Mouse (Mus musculus) stomach, embryonic 15.5 days (tissue): Measurements from ENCODE around the gene Nxn. TPM values are rescaled to one million over a fixed set of nuclear protein-coding genes. Genes with fewer than 3 reads are reported as not detected.

Experiments
- ATAC-seq: fragments of 200-750 bp; cut with Nextera tagmentation; 2 replicates; pipeline ENCODE4 v1.8.0; 2017; ENCODE audit warnings: low read depth, moderate number of reproducible peaks, moderate TSS enrichment; ENCODE audit not compliant: insufficient read depth, low FRiP score
- H3K27ac ChIP-seq: fragments of 300-500 bp; sonication (generic); 2 replicates; pipeline ENCODE4 v1.5.1; 2015; ENCODE audit warnings: mild to moderate bottlenecking, inconsistent platforms
- H3K27me3 ChIP-seq: fragments of 300-500 bp; sonication (generic); replicated peaks from 2 replicates; pipeline ENCODE4 v1.6.1; 2015; ENCODE audit warnings: inconsistent platforms
- H3K36me3 ChIP-seq: fragments of 300-500 bp; sonication (generic); 2 replicates; pipeline ENCODE4 v1.6.1; 2015; ENCODE audit warnings: inconsistent platforms
- H3K4me1 ChIP-seq: fragments of 300-500 bp; sonication (generic); 2 replicates; pipeline ENCODE4 v1.6.1; 2015; ENCODE audit warnings: inconsistent platforms
- H3K4me2 ChIP-seq: fragments of 300-500 bp; sonication (generic); 2 replicates; pipeline ENCODE4 v1.6.1; 2015; ENCODE audit warnings: mild to moderate bottlenecking, inconsistent platforms
- H3K4me3 ChIP-seq: fragments of 300-500 bp; sonication (generic); replicated peaks from 2 replicates; pipeline ENCODE4 v1.5.1; 2015; ENCODE audit warnings: inconsistent platforms
- H3K9ac ChIP-seq: fragments of 300-500 bp; sonication (generic); 2 replicates; pipeline ENCODE4 v1.6.1; 2015; ENCODE audit warnings: inconsistent platforms
- H3K9me3 ChIP-seq: fragments of 300-500 bp; sonication (generic); 2 replicates; pipeline ENCODE4 v1.6.1; 2016; ENCODE audit warnings: inconsistent platforms
- WGBS: fragments of 180-500 bp; shearing (Covaris S2); methylation state at CpG from one replicate; pipeline ENCODE4 v1.1.7; 2015; 5-methylcytosine and 5-hydroxymethylcytosine counted together
- polyA plus RNA-seq: library from polyadenylated mRNA; unstranded; fragments of >200 nt; fragmentation: Nextera tagmentation; extraction: Ambion mirVana; gene quantifications from 2 replicates; pipeline ENCODE4 v1.2.1, GENCODE M21; 2015

Nxn gene
- polyA plus RNA-seq: 35.1 and 37.9 TPM in 2 replicates

DNA sequence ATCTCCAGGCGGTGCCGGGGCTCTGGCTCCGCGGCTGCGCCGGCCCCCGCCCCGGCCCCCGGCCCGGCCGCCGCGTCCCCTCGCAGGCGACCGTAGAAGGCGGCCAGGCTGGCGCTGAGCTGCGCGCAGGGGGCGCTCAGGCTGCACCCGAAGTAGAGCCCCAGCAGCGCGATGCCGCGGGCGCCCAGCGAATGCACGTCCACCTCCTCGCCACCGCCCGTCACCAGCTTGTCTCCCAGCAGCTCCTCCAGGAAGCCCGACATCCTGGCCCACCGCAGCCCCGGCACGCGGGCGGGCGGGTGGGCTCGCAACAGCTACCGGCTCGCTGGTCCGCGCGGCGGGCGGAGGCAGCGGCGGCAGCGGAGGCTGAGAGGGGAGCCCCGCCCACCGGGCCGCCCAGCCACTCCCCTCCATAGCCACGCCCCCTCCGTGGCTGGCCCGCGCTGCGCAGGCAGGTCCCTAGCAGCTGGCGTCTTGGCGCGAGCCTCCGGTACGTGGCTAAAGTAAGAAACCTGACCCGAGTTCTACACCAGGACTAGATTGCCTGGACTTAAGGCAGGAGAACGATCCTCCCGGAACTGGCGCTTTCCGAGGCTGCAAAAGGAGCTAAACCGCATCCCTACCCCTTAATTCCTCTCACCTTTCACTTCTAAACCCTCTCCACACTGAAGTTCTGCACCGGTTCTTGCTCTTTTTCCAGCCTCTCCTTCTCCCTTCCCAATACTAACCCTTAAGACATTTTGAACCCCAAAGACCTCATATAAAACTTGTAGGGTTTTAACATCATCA is at the start of gene Nxn:
Nxn (minus strand) TSS at position 343 of the 789 bp plus-strand sequence.
- H3K9me3 ChIP-seq: no peaks in the 10 kb centered on the region
- H3K4me3 ChIP-seq: peak within 1 kb of the TSS; percentile 87
- ATAC-seq: peak; percentile 92
- H3K36me3 ChIP-seq: no peaks in the 10 kb centered on the region
- peak within 1 kb of the TSS; percentile 90 for H3K27ac ChIP-seq
- H3K4me1 ChIP-seq: peaks cover 4% of the 10 kb centered on the region; the same call in 1 of the 2 replicates
- H3K27me3 ChIP-seq: no peaks in the 10 kb centered on the region
- peak within 1 kb of the TSS; percentile 83 for H3K4me2 ChIP-seq
- H3K9ac ChIP-seq: peak within 1 kb of the TSS; percentile 74
- WGBS: under 1% methylated on average over 67 of the region's 70 CpGs

DNA sequence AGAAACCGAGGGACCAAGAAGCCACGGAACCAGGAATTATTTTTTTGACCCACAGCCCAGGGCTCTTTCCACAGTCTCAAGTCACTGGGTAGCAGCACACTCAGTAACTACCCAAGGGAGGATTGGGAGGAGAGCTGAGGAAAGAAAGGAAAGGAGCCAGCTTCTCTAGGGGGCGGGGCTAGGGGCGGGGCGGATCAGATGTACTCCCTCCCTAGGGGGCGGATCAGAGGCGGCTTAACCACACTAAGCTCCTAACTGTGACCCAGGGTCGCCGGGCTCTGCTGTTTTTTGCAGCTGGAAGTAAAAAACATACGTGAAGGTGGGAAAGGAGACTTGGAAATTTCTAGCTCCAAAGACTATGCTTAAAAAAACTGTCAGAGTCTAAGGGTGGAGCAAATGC is 47.3 kb upstream of the Nxn start:
- H3K9ac ChIP-seq: no peak overlapping the region
- H3K27ac ChIP-seq: no peak overlapping the region
- 0 out of 2 replicates have a peak, but pooled peaks cover 8% of the 10 kb centered on the region for H3K36me3 ChIP-seq
- ATAC-seq: no peak
- WGBS: 5% methylated on average over 10 of the region's 10 CpGs
- peaks cover 17% of the 10 kb centered on the region for H3K4me1 ChIP-seq
- no peaks in the 10 kb centered on the region for H3K27me3 ChIP-seq
- no peaks in the 10 kb centered on the region for H3K9me3 ChIP-seq
- H3K4me3 ChIP-seq: no peak overlapping the region
- peak overlapping the region; percentile 16; the same call in 1 of the 2 replicates for H3K4me2 ChIP-seq

DNA sequence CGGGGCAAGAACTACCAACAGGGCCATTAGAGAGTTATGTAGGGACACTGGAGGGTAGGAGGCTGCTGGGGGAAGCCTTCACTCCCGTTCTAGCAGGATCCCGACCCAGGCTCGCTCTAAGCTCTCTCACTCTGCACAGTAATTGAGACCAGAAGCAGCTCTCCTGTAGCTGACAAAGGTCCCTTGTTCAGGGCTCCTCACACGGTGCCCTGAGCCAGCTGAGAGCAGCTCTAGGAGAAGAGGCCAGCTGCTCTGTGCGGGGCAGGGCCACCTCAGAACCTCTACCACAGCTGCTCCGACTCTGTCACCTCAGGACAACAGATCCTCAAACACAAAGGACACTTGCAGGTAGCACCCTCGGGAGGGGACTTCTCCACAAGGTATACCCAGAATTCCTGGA is 46.5 kb upstream of the Nxn start:
- Histone ChIP-seq H3K27me3 (no peaks in the 10 kb centered on the region), H3K27ac (no peak overlapping the region), H3K4me3 (no peak overlapping the region), H3K9ac (no peak overlapping the region), H3K9me3 (no peaks in the 10 kb centered on the region), H3K36me3 (0 out of 2 replicates have a peak, but pooled peaks cover 6% of the 10 kb centered on the region), H3K4me1 (peaks cover 17% of the 10 kb centered on the region), H3K4me2 (no peak overlapping the region)
- WGBS: 56% methylated on average over 8 of the region's 8 CpGs
- ATAC-seq: no peak

DNA sequence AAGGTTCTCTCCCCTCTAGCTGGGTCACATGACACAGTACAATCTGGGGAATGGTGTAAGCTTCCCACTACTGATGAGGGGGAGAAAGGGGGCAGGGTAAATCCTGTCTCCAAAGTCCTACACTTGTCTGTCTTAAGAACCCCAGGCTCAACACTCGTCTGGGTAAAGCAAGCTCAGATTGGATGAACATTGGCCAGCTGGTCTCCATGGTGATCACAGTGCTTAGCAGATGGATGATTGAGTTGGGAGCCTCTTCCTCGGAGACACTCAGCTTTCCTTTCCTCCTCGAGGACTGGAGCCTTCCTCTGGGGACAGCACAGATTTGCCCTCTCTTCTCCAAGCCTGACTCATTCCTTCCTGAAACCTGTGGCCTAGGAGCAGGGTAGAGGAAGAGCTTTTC is 40.7 kb upstream of the Nxn start:
- H3K9me3 ChIP-seq: no peaks in the 10 kb centered on the region
- H3K4me1 ChIP-seq: peaks cover 27% of the 10 kb centered on the region
- H3K27me3 ChIP-seq: no peaks in the 10 kb centered on the region
- 28% methylated on average over 3 of the region's 3 CpGs for WGBS
- no peak for ATAC-seq
- no peak overlapping the region for H3K9ac ChIP-seq
- H3K4me3 ChIP-seq: no peak overlapping the region
- 0 out of 2 replicates have a peak, but pooled peaks cover 3% of the 10 kb centered on the region for H3K36me3 ChIP-seq
- no peak overlapping the region for H3K4me2 ChIP-seq
- H3K27ac ChIP-seq: 0 out of 2 replicates have a peak overlapping the region, but pooled peaks have one; percentile 33

DNA sequence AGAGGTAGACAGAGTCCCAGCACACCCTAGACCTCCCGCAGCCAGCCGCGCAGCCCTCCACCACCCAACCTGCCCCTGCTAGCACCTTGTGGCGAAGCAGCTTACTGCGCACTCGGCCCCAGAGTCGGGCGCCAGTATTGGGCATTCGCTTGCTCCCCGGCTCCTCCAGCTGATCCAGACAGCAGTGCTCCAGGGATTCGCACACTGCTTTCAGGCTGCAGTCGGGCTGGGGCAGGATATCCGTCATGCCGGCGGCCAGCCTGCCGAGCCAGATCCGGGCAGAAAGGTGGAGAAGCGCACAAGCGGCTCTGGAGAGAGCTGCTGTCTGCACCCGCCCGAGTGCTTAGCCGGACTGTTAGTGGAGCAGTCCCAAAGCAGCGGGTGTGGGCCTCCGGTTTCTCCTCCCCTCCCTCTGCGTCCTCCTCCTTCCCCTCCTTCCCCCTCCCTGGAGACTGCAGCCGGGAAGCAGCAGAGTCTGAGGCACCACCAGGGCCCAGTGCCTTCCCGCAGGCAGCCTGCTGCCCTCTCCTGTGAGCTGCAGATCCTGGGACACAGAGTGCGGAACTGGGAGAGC is 38.0 kb upstream of the Nxn start:
- Histone ChIP-seq H3K36me3 (no peaks in the 10 kb centered on the region), H3K4me2 (peak overlapping the region; percentile 71), H3K27ac (peak overlapping the region; percentile 86), H3K4me1 (peaks cover 30% of the 10 kb centered on the region), H3K27me3 (no peaks in the 10 kb centered on the region), H3K9ac (no peak overlapping the region), H3K9me3 (no peaks in the 10 kb centered on the region), H3K4me3 (peak overlapping the region; percentile 44)
- ATAC-seq: peak; percentile 79
- 12% methylated on average over 28 of the region's 28 CpGs for WGBS

DNA sequence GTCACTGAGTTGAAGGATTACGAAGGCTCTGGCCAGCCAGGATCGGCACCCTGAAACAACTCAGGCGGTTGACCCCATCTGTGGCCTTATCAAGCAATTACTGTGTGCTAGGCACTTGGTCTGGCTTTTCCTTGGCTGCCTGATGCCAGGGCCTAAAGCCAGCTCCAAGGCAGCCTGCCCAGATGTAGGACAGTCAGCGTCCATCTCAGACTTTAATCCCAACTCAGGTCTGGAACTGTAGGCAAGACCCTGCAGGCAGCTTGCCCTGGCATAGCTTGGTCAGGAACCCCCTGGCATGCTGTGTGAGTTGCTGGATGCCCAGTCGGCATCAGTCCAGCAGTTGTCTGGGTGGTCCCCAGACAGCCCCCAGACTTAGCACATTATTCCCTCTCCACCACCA is 37.1 kb upstream of the Nxn start:
- peaks cover 30% of the 10 kb centered on the region for H3K4me1 ChIP-seq
- H3K4me2 ChIP-seq: peak overlapping the region; percentile 71
- no peak for ATAC-seq
- WGBS: 78% methylated on average over 5 of the region's 5 CpGs
- no peaks in the 10 kb centered on the region for H3K27me3 ChIP-seq
- no peak overlapping the region for H3K9ac ChIP-seq
- no peaks in the 10 kb centered on the region for H3K36me3 ChIP-seq
- no peaks in the 10 kb centered on the region for H3K9me3 ChIP-seq
- H3K4me3 ChIP-seq: peak overlapping the region; percentile 44
- no peak overlapping the region for H3K27ac ChIP-seq

DNA sequence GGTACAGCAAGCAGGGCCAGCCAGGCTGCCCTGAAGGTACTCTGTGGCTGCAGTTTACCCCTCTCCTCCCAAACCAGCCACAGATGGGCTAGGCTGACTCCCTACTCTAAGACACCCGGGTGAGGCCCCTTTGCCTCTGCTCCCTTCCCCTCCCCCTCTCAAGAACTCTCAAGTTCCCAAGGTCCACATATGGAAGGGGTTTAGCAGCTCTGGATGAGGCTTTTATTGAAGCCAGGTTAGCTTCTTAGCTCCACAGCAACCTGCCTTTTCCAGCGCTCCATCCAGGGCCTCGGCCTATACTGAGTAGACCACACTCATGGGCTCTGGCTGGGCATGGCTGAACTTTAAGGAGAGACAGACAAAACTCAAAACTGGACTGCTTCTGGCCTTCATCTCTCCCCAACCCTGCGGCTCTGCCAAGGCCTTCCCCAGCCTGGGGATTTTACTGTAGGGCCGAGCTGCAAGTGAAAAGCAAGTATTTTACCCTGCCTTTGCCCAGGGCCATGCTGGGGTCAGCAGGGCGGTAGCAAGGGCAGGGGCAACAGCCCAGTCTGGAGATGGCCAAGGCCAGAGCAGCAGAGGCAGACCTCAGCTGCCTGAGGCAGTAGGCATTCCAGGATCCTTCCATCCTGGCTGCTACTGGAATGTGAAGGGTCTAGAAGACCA is 31.2 kb upstream of the Nxn start:
- Histone ChIP-seq H3K4me2 (no peak overlapping the region), H3K4me1 (peaks cover 26% of the 10 kb centered on the region; the same call in 1 of the 2 replicates), H3K4me3 (no peak overlapping the region), H3K9ac (no peak overlapping the region), H3K9me3 (no peaks in the 10 kb centered on the region), H3K36me3 (0 out of 2 replicates have a peak, but pooled peaks cover 4% of the 10 kb centered on the region), H3K27me3 (no peaks in the 10 kb centered on the region), H3K27ac (no peak overlapping the region; the same call in 1 of the 2 replicates)
- no peak for ATAC-seq
- WGBS: 63% methylated on average over 6 of the region's 6 CpGs

DNA sequence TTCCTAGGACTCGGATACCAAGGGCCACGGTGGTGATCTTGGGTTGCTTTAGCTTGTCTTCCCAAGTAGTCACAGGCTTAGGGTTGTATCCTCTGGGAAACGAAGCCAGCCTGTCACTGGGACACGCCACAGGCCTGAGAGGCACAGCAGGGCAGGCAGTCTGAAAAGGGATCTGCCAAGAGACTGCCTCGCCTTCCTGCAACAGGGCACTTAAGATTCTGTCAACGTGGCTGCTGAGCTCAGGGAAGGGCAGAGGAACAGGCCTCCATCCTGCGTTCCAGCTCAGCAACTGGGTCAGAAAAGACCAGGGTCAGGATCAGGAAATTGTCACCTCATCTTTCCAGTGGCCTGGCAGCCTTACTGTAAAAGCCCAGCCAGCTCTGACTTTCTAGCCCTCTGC is 30.6 kb upstream of the Nxn start:
- Histone ChIP-seq H3K27ac (no peak overlapping the region), H3K36me3 (peaks cover 9% of the 10 kb centered on the region; the same call in 1 of the 2 replicates), H3K9me3 (no peaks in the 10 kb centered on the region), H3K4me3 (no peak overlapping the region), H3K4me2 (no peak overlapping the region), H3K27me3 (no peaks in the 10 kb centered on the region), H3K4me1 (peaks cover 26% of the 10 kb centered on the region; the same call in 1 of the 2 replicates), H3K9ac (no peak overlapping the region)
- WGBS: 55% methylated on average over 7 of the region's 7 CpGs
- ATAC-seq: no peak

DNA sequence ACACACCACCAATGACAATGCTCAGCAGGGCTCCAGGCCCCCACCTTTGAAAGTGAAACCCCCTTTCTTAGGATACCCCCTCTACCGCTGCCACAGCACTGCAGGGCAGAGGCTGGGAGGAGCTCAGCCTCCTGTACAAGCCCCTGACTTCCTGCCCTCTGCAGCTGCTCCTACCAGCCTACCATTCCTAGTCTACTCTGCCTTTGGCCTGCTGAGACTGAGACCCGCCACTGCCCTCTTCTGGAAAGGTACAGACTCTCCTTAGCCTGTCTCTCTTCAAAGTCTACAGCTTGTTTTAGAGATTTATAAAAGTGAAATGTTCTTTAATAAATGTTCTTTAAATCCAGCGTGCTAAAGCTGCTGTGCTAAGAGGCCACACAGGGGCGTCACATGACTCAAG is 30.1 kb upstream of the Nxn start:
- Histone ChIP-seq H3K9ac (no peak overlapping the region), H3K4me1 (peaks cover 24% of the 10 kb centered on the region; the same call in 1 of the 2 replicates), H3K27me3 (no peaks in the 10 kb centered on the region), H3K27ac (no peak overlapping the region), H3K4me2 (no peak overlapping the region), H3K9me3 (no peaks in the 10 kb centered on the region), H3K36me3 (peaks cover 9% of the 10 kb centered on the region; the same call in 1 of the 2 replicates), H3K4me3 (no peak overlapping the region)
- no peak for ATAC-seq
- 59% methylated on average over 4 of the region's 4 CpGs for WGBS

DNA sequence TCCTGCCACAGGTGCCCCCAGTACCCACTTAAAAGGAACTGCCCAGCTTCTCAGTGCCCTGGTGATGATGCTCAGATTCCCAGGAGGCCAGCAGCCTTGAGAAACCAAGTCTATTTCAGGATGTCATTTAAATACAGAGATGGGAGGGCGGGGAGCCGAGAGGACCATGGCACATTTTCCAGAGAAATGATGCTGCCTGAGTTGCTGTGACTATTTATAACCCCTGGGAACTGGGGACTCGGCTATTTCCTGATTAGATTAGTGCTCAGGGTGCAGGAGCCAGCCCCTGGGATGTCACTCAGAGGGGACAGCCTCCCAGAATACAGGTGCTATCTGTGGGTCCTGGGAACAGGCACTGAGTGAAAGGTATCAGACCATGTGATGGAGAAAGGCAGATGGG is 28.8 kb upstream of the Nxn start:
- Histone ChIP-seq H3K4me3 (no peak overlapping the region), H3K4me1 (peaks cover 22% of the 10 kb centered on the region; the same call in 1 of the 2 replicates), H3K4me2 (no peak overlapping the region), H3K27me3 (no peaks in the 10 kb centered on the region), H3K9ac (no peak overlapping the region), H3K36me3 (peaks cover 9% of the 10 kb centered on the region; the same call in 1 of the 2 replicates), H3K27ac (no peak overlapping the region), H3K9me3 (no peaks in the 10 kb centered on the region)
- WGBS: 71% methylated on average over 3 of the region's 3 CpGs
- ATAC-seq: no peak

DNA sequence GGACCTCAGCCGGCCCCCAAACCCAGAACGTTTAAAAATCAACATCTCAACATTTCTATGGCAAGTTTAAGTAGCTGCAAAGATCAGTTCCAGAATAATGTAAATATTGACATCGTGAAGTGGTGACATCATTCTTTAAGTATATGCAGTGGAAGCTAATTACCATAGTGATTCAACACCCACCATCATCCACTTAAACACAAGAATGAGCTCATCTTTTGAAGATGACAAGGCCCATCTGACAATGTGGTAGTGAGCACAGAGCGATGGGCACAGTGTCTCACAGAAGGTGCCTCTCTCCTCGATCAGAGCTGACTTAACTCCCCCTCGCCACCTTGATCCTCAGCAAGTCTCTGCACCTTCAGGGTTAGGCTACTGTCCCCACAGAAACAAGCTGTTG is 26.8 kb upstream of the Nxn start:
- ATAC-seq: no peak; the same call in 1 of the 2 replicates
- no peak overlapping the region for H3K9ac ChIP-seq
- peak overlapping the region; percentile 41; the same call in 1 of the 2 replicates for H3K27ac ChIP-seq
- no peaks in the 10 kb centered on the region for H3K9me3 ChIP-seq
- no peaks in the 10 kb centered on the region for H3K27me3 ChIP-seq
- H3K4me1 ChIP-seq: peaks cover 22% of the 10 kb centered on the region; the same call in 1 of the 2 replicates
- H3K4me3 ChIP-seq: no peak overlapping the region
- H3K4me2 ChIP-seq: no peak overlapping the region
- WGBS: 43% methylated on average over 6 of the region's 6 CpGs
- H3K36me3 ChIP-seq: peaks cover 19% of the 10 kb centered on the region
